Mouse (Mus musculus) lung, embryonic 14.5 days (tissue): ENCODE data around the gene Stn1. TPM values are rescaled to one million over a fixed set of nuclear protein-coding genes. Genes with fewer than 3 reads are reported as not detected.

ENCODE experiments used
- ATAC-seq: fragments of 200-750 bp; cut with Nextera tagmentation; 2 replicates; pipeline ENCODE4 v1.8.0; 2017; ENCODE audit warnings: mild to moderate bottlenecking, moderate TSS enrichment, moderate library complexity; ENCODE audit not compliant: insufficient read depth
- DNase-seq: peaks from one replicate; pipeline ENCODE4 v3.0.0-alpha.2; 2015
- H3K27ac ChIP-seq: fragments of 300-500 bp; sonication (generic); 2 replicates; pipeline ENCODE4 v1.5.1; 2014; ENCODE audit warnings: low read depth, mild to moderate bottlenecking, moderate library complexity
- H3K27me3 ChIP-seq: fragments of 300-500 bp; sonication (generic); 2 replicates; pipeline ENCODE4 v1.6.1; 2014; ENCODE audit warnings: low read length, control low read depth; ENCODE audit not compliant: insufficient read depth
- H3K36me3 ChIP-seq: fragments of 300-500 bp; sonication (generic); 2 replicates; pipeline ENCODE4 v1.6.1; 2014; ENCODE audit warnings: control low read depth; ENCODE audit not compliant: insufficient read depth
- H3K4me1 ChIP-seq: fragments of 300-500 bp; sonication (generic); 2 replicates; pipeline ENCODE4 v1.6.1; 2014; ENCODE audit warnings: antibody characterized with exemption, control low read depth; ENCODE audit not compliant: insufficient read depth
- H3K4me2 ChIP-seq: fragments of 300-500 bp; sonication (generic); 2 replicates; pipeline ENCODE4 v1.6.1; 2014; ENCODE audit warnings: mild to moderate bottlenecking
- H3K4me3 ChIP-seq: fragments of 300-500 bp; sonication (generic); 2 replicates; pipeline ENCODE4 v1.5.1; 2014; ENCODE audit warnings: low read depth, low read length
- H3K9ac ChIP-seq: fragments of 300-500 bp; sonication (generic); 2 replicates; pipeline ENCODE4 v1.6.1; 2014
- H3K9me3 ChIP-seq: fragments of 300-500 bp; sonication (generic); 2 replicates; pipeline ENCODE4 v1.6.1; 2016; ENCODE audit warnings: low read depth, low read length, control low read depth
- CTCF ChIP-seq: IDR thresholded peaks from 2 replicates; pipeline ENCODE4 v1.5.1; 2016; ENCODE audit warnings: antibody characterized with exemption, low read depth
- WGBS: fragments of 180-500 bp; shearing (Covaris S2); extraction: QIAGEN DNeasy Blood & Tissue Kit; methylation state at CpG from one replicate; pipeline ENCODE4 v1.1.7; 2014; 5-methylcytosine and 5-hydroxymethylcytosine counted together
- polyA plus RNA-seq: library from polyadenylated mRNA; unstranded; fragments of >200 nt; fragmentation: Nextera tagmentation; extraction: Ambion mirVana; gene quantifications from 2 replicates; pipeline ENCODE4 v1.2.1, GENCODE M21; 2014

Gene Stn1
- polyA plus RNA-seq, 1 experiment from 2014 or later, result 65.5 TPM

DNA sequence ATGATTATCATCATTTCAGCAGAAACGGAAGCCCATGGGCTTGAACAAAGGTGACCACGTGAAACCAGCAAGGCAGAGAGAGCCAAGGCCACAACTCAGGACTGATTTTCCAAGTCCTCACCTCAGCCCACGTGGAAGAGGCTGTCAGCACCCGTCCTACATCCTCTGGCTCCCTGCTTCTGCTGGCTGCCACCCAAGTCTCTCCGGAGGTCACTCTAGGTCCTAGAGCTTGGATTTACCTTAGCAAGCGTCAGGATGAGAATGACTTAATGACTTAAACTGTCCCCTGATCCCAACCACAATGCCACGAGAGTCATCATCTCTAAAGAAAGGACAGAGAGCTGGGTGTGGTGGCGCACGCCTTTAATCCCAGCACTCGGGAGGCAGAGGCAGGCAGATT lies 84.6 kb downstream of the Stn1 start:
- ATAC-seq, result no peak
- no peak overlapping the region for H3K9ac ChIP-seq
- H3K27ac ChIP-seq, result no peak overlapping the region
- no peaks in the 10 kb centered on the region for H3K36me3 ChIP-seq
- no peaks in the 10 kb centered on the region for H3K9me3 ChIP-seq
- no peak for TF ChIP-seq CTCF
- no peak overlapping the region for H3K4me3 ChIP-seq
- WGBS, result 67% methylated on average over 10 of the region's 10 CpGs
- H3K4me1 ChIP-seq, result peaks cover 45% of the 10 kb centered on the region
- no peak for DNase-seq
- no peak overlapping the region for H3K4me2 ChIP-seq
- no peaks in the 10 kb centered on the region for H3K27me3 ChIP-seq

DNA sequence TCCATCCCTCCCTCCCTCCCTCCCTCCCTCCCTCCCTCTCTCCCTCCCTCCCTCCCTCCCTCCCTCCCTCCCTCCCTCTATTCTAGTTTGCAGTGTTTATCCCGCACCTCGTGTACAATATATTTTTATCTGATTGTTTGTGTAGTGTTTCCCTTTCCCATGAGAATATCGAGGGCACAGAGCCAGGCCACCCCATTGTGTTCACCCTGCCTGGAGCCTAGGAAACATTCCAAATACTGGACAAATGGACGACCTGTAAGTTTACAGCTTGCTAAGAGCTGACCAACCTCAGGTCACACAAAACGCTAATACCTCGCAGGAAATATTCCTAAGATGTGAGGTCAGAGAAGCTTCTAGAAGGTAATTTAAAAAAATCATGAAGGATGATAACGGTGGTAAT lies 85.1 kb downstream of the Stn1 start:
- Histone ChIP-seq H3K9me3 (no peaks in the 10 kb centered on the region), H3K4me3 (no peak overlapping the region), H3K9ac (no peak overlapping the region), H3K36me3 (no peaks in the 10 kb centered on the region), H3K4me2 (no peak overlapping the region), H3K4me1 (peaks cover 49% of the 10 kb centered on the region), H3K27ac (no peak overlapping the region), H3K27me3 (no peaks in the 10 kb centered on the region)
- WGBS, result 42% methylated on average over 7 of the region's 7 CpGs
- DNase-seq (no peak), ATAC-seq (no peak)
- no peak for TF ChIP-seq CTCF

DNA sequence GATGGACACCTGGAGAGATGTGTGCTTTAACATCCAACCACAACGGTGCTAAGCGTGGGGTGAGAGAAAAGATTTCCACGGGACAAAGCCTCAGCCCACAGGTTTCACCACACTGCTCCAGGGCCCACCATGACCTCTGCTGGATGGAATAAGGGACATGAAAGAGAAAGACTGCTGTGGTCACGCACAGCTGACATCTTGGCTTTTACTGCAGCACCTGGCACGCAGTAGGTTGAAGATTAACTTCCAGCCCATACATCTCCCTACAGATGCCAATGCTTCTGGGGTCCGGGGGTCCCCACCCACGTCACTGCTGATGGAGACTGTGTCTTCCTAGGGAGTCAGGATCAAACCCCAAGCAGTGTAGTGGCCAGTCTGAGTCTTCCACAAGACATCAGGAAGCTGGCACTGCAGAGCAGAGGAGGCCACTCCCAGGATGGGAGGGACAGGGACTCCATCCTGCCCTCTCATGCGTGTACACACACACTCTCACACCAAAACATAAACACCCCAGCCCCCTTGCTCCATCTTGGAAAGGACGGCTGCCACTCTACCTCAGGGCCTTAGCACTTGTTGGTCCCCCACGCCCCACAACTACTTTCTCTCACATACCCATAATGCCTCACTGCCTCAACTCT lies 85.7 kb downstream of the Stn1 start:
- Histone ChIP-seq H3K4me1 (peaks cover 55% of the 10 kb centered on the region), H3K4me2 (no peak overlapping the region), H3K27ac (no peak overlapping the region), H3K9me3 (no peaks in the 10 kb centered on the region), H3K9ac (no peak overlapping the region), H3K36me3 (no peaks in the 10 kb centered on the region), H3K4me3 (no peak overlapping the region), H3K27me3 (no peaks in the 10 kb centered on the region)
- DNase-seq (no peak), ATAC-seq (no peak)
- no peak for TF ChIP-seq CTCF
- 69% methylated on average over 10 of the region's 10 CpGs for WGBS

Other genes with a start within 250 kb of the Stn1 start
- 10.2 and 12.0 TPM in 2 replicates for gene Sh3pxd2a, start 73.1 kb downstream of the Stn1 start, polyA plus RNA-seq
- gene Slk, start 42.2 kb upstream of the Stn1 start, polyA plus RNA-seq, result 20.6 and 21.2 TPM in 2 replicates
- gene Col17a1, start 154.6 kb upstream of the Stn1 start, polyA plus RNA-seq, result 1.8 TPM in 2 replicates
- 283 and 284 TPM in 2 replicates for gene Sfr1, start 194.2 kb upstream of the Stn1 start, polyA plus RNA-seq